Mouse (Mus musculus) brain, embryonic 18.5 days (tissue): Measurements from ENCODE around the gene Tlr13.
"Not testable (repeated sequence)": the region's sequence is repeated elsewhere in the genome, so short reads cannot be mapped to it uniquely, and the experiment has no call there.

Experiments
- DNase-seq: peaks from one replicate; pipeline ENCODE4 v3.0.0-alpha.2; 2012; ENCODE audit warnings: low read depth, low spot score

Tlr13 gene

DNA sequence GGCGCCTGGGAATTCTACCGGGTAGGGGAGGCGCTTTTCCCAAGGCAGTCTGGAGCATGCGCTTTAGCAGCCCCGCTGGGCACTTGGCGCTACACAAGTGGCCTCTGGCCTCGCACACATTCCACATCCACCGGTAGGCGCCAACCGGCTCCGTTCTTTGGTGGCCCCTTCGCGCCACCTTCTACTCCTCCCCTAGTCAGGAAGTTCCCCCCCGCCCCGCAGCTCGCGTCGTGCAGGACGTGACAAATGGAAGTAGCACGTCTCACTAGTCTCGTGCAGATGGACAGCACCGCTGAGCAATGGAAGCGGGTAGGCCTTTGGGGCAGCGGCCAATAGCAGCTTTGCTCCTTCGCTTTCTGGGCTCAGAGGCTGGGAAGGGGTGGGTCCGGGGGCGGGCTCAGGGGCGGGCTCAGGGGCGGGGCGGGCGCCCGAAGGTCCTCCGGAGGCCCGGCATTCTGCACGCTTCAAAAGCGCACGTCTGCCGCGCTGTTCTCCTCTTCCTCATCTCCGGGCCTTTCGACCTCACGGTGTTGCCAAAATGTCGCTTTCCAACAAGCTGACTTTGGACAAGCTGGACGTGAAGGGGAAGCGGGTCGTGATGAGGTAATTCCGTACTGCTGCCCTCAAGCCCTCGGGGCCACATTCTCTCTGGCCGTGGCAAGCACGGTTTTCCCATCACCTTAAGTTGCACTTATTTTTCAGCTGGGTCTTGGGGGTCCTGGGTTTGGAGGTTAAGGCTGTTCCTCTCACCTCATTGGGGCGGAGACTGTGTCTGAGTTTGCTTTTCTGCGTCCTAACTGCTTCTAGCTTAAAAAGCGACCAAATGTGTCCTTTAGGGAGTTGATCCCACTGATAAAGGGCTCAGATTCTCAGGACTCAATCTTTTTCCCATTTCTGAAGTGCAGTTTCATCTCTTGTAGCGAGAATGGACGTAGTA is 44.0 kb downstream of the Tlr13 start, which contains the start of gene Pgk1:
Gene Pgk1, plus strand, starts transcription at position 388 of the 937 bp plus-strand sequence.
- peak; percentile 92 for DNase-seq

DNA sequence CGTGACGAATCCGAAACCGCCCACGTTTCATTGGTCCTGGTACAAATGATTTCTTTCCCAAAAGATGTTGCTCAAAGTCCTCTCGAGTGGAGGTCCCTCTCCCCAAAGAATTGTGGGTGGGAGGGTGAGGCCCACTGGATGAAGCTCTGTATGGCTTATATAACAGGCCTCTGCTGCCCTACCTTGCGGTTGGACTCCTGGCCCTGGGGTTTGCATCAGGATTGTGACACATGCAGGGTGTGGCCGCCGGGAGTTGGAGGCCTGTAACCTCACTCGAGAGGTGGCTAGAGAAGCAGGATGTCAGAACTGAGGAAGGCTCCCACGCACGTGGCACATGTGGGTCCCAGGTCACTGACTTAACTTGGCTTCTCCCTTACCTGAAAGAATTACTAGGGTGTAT is 44.7 kb downstream of the Tlr13 start:
- DNase-seq: no peak

DNA sequence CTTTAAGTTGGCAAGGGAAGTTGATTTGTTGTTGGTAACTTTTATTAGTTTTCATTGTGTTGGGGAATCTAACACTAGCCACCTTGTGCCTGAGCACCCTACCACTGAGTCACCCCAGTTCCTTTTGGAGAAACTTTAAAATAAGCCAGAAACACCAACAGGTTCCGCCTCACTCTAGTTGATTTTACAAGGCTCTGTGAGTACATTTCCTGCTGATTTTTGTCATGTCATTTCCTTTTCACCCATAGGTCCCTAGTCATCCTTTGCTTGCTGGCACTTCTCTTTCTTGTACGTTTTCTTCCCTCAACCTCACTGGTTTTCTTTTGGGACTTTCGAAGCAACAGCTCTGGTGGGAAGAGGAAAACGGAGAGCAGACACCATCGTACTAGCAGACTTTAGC is 46.4 kb downstream of the Tlr13 start:
- DNase-seq: no peak

DNA sequence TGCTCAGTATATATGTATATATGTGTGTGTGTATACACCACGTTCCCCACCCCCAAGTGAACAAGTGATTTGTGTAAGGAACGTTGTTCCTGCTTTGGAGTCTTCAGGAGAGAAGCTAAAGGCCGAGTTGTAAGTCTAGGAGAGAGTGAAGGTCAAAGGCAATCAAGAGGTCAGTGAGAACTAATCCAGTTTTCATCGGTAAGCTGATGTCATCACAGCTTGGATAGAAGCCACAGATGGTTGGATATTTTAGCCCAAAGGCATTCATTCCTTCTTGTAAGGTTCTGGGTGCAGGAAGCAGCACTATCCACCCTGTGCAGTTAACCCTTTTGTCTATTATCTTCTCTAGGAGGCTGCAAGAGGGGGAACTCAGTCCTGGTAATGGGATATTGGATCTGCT is 47.1 kb downstream of the Tlr13 start:
- no peak for DNase-seq

DNA sequence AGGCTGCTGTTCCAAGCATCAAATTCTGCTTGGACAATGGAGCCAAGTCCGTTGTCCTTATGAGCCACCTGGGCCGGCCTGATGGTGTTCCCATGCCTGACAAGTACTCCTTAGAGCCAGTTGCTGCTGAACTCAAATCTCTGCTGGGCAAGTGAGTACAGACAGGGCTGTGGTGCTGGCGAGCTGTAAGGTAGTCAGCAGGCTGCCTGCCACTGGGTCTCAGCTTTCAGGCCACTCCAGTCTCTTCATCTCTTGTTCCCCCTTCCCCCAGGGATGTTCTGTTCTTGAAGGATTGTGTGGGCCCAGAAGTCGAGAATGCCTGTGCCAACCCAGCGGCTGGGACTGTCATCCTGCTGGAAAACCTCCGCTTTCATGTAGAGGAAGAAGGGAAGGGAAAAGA is 51.4 kb downstream of the Tlr13 start:
- not testable (repeated sequence) for DNase-seq

DNA sequence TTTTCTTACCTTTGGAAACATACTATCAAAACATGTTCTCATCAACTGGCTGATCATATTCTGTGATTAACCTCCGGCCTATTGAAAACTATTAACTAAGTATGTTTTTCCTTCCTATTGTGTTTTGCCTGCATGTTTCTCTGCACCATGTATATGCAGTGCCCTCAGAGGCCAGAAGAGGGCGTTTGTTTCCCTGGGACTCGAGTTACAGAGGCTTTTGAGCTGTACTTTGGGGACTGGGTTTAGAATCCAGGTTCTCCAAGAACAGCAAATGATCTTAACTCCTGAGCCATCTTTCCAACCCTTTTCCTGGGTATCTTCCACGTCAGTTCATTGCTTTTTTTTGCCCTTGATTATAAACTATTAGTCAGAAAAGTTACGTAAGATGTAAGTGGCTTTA is 54.3 kb downstream of the Tlr13 start:
- DNase-seq: no peak

DNA sequence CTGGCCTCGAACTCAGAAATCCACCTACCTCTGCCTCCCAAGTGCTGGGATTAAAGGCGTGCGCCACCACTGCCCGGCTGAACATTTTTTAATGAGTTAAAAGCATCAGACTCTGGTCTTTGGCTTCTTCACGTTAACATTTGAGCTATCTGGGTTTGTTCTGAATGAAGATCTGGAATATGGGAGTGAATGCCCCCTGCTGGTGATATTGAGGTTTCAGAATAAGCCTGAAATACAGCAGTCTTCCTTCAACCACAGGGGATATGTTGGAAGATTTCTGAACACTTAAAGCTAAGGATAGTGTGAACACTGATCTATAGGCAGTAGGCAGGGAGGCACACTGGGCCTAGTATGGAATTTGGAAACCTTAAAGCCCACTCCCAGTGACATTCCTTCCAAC is 55.9 kb downstream of the Tlr13 start:
- DNase-seq: no peak

DNA sequence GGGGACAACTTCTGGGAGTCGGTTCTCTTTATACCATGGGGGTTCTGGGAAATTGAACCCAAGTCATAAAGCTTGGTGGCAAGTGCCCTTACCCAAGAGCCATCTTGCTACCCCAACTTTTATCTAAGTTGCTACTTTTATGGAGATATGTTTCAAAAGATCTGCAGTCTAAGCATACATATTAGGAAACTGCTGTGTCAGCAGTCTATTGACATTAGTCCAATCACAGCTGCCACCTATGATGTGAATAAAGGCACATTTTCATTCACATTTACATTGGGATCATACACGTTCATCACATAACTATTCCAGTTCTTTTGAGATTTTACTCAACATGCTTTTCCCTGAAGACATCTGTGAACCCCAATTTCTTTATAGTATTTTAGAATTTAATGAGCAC is 66.1 kb downstream of the Tlr13 start:
- DNase-seq: no peak
